Mouse (Mus musculus) limb, embryonic 14.5 days (tissue): ENCODE measurements around the gene Fam19a3. TPM values are rescaled to one million over a fixed set of nuclear protein-coding genes. Genes with fewer than 3 reads are reported as not detected.

ENCODE experiments used
- ATAC-seq: fragments of 200-750 bp; cut with Nextera tagmentation; 2 replicates; pipeline ENCODE4 v1.8.0; 2017; ENCODE audit warnings: low read depth, moderate number of reproducible peaks, moderate TSS enrichment; ENCODE audit not compliant: low FRiP score
- DNase-seq: peaks from one replicate; pipeline ENCODE4 v3.0.0-alpha.2; 2015; ENCODE audit warnings: low spot score
- H3K27ac ChIP-seq: fragments of 300-500 bp; sonication (generic); replicated peaks from 2 replicates; pipeline ENCODE4 v1.5.1; 2014; ENCODE audit warnings: low read depth, mild to moderate bottlenecking, low read length, moderate library complexity, mixed read lengths
- H3K27me3 ChIP-seq: fragments of 300-500 bp; sonication (generic); 2 replicates; pipeline ENCODE4 v1.6.1; 2014; ENCODE audit warnings: low read length, mixed read lengths; ENCODE audit not compliant: control insufficient read depth, insufficient read depth
- H3K36me3 ChIP-seq: fragments of 300-500 bp; sonication (generic); 2 replicates; pipeline ENCODE4 v1.6.1; 2014; ENCODE audit warnings: mild to moderate bottlenecking, low read length, moderate library complexity, mixed read lengths; ENCODE audit not compliant: control insufficient read depth, insufficient read depth
- H3K4me1 ChIP-seq: fragments of 300-500 bp; sonication (generic); 2 replicates; pipeline ENCODE4 v1.6.1; 2014; ENCODE audit warnings: antibody characterized with exemption, low read length, mixed read lengths; ENCODE audit not compliant: control insufficient read depth, insufficient read depth
- H3K4me2 ChIP-seq: fragments of 300-500 bp; sonication (generic); replicated peaks from 2 replicates; pipeline ENCODE4 v1.6.1; 2014; ENCODE audit warnings: low read depth, mild to moderate bottlenecking, low read length, moderate library complexity; ENCODE audit not compliant: severe bottlenecking
- H3K4me3 ChIP-seq: fragments of 300-500 bp; sonication (generic); replicated peaks from 2 replicates; pipeline ENCODE4 v1.5.1; 2014; ENCODE audit warnings: low read length
- H3K9ac ChIP-seq: fragments of 300-500 bp; sonication (generic); 2 replicates; pipeline ENCODE4 v1.6.1; 2014; ENCODE audit warnings: mild to moderate bottlenecking, low read depth, low read length, moderate library complexity; ENCODE audit not compliant: severe bottlenecking
- H3K9me3 ChIP-seq: fragments of 300-500 bp; sonication (generic); 2 replicates; pipeline ENCODE4 v1.6.1; 2016; ENCODE audit warnings: low read length; ENCODE audit not compliant: control insufficient read depth
- POLR2A ChIP-seq: fragments of 200-500 bp; IDR thresholded peaks from 2 replicates; pipeline ENCODE4 v1.8.0; 2012; ENCODE audit warnings: inconsistent platforms, mild to moderate bottlenecking, moderate library complexity, borderline replicate concordance; ENCODE audit not compliant: insufficient read depth, insufficient read length; ENCODE audit errors: extremely low read depth
- WGBS: fragments of 180-500 bp; shearing (Covaris S2); extraction: QIAGEN DNeasy Blood & Tissue Kit; methylation state at CpG from one replicate; pipeline ENCODE4 v1.1.7; 2014; 5-methylcytosine and 5-hydroxymethylcytosine counted together
- polyA plus RNA-seq, 2 experiments: library from polyadenylated mRNA; depleted of rRNA in 1 of 2; stranded (reverse) in 1 of 2; unstranded in 1 of 2; fragments of >200 nt; fragmentation: Nextera tagmentation in 1 of 2; extraction: Ambion mirVana in 1 of 2; gene quantifications; 2 replicates each; pipeline versions ENCODE4 v1.2.1 to v1.2.3; 2012 to 2014

The Fam19a3 gene
- polyA plus RNA-seq, 2 experiments: 0.26 to 0.93 TPM

GRCm38 (mm10) chr3:104788075-104788474 lies 6.4 kb upstream of the Fam19a3 start, which contains the start of gene Rhoc:
Gene Rhoc, plus strand, starts transcription at chr3:104788375.
- H3K36me3 ChIP-seq: peaks cover 19% of the 10 kb centered on the region
- H3K4me1 ChIP-seq: peaks cover 27% of the 10 kb centered on the region
- WGBS: 25% methylated on average over 3 of the region's 3 CpGs
- peaks cover 16% of the 10 kb centered on the region; the same call in 1 of the 2 replicates for H3K27me3 ChIP-seq
- ATAC-seq: no peak
- peak within 1 kb of the TSS; percentile 81 for H3K4me2 ChIP-seq
- H3K9me3 ChIP-seq: no peaks in the 10 kb centered on the region
- H3K27ac ChIP-seq: peak within 1 kb of the TSS; percentile 83
- H3K4me3 ChIP-seq: peak within 1 kb of the TSS; percentile 74
- TF ChIP-seq POLR2A: no peak
- no peak for DNase-seq
- H3K9ac ChIP-seq: peak within 1 kb of the TSS; percentile 73

GRCm38 (mm10) chr3:104785284-104785683 lies 3.6 kb upstream of the Fam19a3 start:
- Histone ChIP-seq H3K27ac (no peak overlapping the region), H3K36me3 (no peaks in the 10 kb centered on the region), H3K4me1 (peaks cover 19% of the 10 kb centered on the region), H3K4me2 (no peak overlapping the region), H3K27me3 (peaks cover 44% of the 10 kb centered on the region), H3K9me3 (no peaks in the 10 kb centered on the region), H3K9ac (no peak overlapping the region), H3K4me3 (no peak overlapping the region)
- ATAC-seq (no peak), DNase-seq (no peak)
- WGBS: 89% methylated on average over 6 of the region's 6 CpGs
- no peak for TF ChIP-seq POLR2A

GRCm38 (mm10) chr3:104783971-104784500 lies 2.4 kb upstream of the Fam19a3 start:
- 39% methylated on average over 14 of the region's 14 CpGs for WGBS

GRCm38 (mm10) chr3:104782061-104782681 lies 531 bp upstream of the Fam19a3 start:
- WGBS: 19% methylated on average over 12 of the region's 12 CpGs
- DNase-seq: no peak

More at GRCm38 (mm10) chr3:104783971-104784500, 2.4 kb upstream of the Fam19a3 start:
- Histone ChIP-seq H3K4me1 (peaks cover 19% of the 10 kb centered on the region), H3K9me3 (no peaks in the 10 kb centered on the region), H3K36me3 (no peaks in the 10 kb centered on the region), H3K9ac (no peak overlapping the region), H3K4me3 (no peak overlapping the region), H3K4me2 (no peak overlapping the region), H3K27ac (no peak overlapping the region), H3K27me3 (peaks cover 55% of the 10 kb centered on the region)
- TF ChIP-seq POLR2A: no peak
- DNase-seq (no peak), ATAC-seq (no peak)

DNA sequence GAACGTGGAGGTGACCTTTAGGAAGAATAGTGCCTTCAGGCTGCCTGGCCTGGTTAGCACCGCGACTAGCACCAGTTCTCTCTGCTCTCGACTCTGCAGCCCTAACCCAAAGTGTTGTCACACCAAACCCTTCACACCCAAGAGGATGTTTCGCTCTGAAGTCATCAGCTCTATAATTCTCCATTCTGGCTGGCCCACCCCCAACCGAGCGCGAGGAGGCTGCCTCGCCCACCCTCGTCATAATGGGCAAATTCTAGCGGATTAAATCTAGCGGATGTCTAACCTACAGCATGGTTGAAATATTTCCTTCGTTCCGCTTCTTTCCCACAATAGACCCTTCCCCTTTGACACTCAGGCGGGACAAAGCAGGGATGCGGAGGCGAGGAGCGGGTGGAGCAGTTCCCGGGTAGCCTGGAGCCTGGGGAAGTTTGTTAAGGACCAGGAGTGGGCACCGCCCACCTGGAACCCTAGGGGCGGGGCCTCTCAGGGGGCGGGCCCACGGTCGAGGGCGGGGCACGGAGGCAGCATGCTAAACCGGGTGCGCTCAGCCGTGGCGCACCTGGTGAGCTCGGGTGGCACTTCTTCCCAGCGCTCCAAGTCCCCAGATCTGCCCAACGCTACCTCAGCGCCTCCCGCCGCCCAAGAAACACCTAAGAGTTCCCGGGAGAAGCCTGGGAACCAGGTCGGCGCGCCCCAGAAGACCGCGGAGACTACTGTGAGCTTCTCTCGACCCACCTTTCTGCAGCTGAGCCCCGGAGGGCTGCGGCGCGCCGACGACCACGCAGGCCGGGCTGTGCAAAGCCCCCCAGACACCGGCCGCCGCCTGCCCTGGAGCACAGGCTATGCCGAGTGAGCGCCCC lies 849 bp downstream of the Fam19a3 start, which contains the start of gene Ppm1j:
TSS of gene Ppm1j (plus strand) at position 496 of the 860 bp plus-strand sequence.
- Histone ChIP-seq H3K27ac (no peak within 1 kb of the TSS), H3K4me2 (peak within 1 kb of the TSS; percentile 74), H3K27me3 (peaks cover 77% of the 10 kb centered on the region), H3K9ac (peak within 1 kb of the TSS; percentile 21), H3K36me3 (no peaks in the 10 kb centered on the region), H3K4me1 (peaks cover 24% of the 10 kb centered on the region), H3K9me3 (no peaks in the 10 kb centered on the region), H3K4me3 (peak within 1 kb of the TSS; percentile 47)
- ATAC-seq (peak; percentile 68), DNase-seq (peak; percentile 51)
- WGBS: 2% methylated on average over 56 of the region's 56 CpGs
- TF ChIP-seq POLR2A: no peak

More at GRCm38 (mm10) chr3:104782061-104782681, 531 bp upstream of the Fam19a3 start:
- H3K4me2 ChIP-seq: peak overlapping the region; percentile 74
- H3K4me3 ChIP-seq: peak overlapping the region; percentile 47
- TF ChIP-seq POLR2A: no peak
- no peak for ATAC-seq
- no peaks in the 10 kb centered on the region for H3K9me3 ChIP-seq
- H3K36me3 ChIP-seq: no peaks in the 10 kb centered on the region
- no peak overlapping the region for H3K9ac ChIP-seq
- peaks cover 67% of the 10 kb centered on the region for H3K27me3 ChIP-seq
- peaks cover 20% of the 10 kb centered on the region for H3K4me1 ChIP-seq
- H3K27ac ChIP-seq: no peak overlapping the region
